Mouse (Mus musculus): ENCODE data around the gene Cercam. TPM values are rescaled to one million over a fixed set of nuclear protein-coding genes. Genes with fewer than 3 reads are reported as not detected.

The Cercam gene
- polyA plus RNA-seq, 1 experiment from 2014 or later: 28.5 TPM

DNA sequence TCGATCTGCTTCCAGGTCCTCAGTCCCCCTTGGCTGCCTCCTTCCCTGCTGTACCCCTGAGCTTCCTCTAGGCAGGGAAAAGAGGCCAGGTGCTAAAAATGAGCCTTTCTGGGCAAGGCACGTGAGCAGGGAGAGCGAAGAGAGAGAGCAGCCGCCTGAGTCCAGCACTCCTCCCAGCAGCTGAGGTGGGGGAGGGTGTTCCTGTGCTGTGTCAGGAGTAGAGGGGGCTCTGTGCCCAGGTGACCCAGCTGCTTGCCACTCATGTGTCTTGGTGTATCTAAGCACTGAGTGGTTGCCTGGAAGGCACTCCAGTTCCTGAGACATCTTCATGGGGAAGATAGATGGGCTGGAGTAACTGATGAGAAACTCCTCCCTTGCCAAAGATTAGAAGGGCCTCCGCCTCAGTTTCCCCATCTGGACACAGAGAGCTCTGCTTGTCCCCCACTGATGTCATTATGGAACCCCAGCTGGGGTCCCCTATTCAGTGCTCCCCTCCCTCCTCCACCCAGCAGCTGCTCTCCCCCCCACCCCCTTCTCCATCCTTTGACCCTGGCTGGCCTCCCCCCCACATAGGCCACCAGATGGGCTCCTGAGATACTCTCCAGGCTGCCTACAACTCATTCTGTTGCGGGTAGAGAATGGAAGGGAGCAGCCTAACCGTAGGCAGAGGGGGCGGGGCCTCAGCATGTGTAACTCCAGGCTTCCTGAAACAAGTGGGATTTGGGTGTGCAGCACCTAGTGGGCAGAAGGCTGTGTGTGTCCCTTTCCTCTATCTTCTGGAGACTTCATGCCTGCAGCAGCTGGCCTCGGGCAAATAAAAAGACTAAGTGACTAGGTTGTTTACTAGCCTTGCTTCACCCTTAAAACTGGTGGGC, 25.5 kb upstream of the Cercam start:
- peak; percentile 52 for ATAC-seq (ENCODE audit: low FRiP score)
- H3K4me2 ChIP-seq (replicated peaks): peak overlapping the region; percentile 68

DNA sequence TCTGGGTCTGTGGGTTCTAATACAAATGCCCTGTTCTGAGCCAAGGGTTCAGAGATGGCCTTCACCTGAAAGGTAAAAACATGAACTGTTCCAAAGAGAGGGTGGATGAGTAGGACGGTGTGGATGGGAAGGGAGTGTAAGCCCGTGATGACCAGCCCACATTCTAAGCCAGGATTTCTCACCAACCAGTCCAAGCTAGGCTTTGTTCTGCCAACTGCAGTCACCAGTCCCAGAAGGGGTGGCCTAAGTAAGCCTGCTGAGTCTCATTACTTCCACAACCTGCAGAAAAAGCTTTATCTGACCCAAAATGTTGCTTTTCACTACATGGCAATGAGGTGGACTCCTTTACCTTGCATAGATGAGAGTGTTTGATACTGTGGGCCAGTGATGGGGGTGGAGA, 24.8 kb upstream of the Cercam start:
- H3K27ac ChIP-seq: peak overlapping the region; percentile 98
- WGBS: 41% methylated on average over 2 of the region's 2 CpGs
- H3K4me2 ChIP-seq (replicated peaks): peak overlapping the region; percentile 68
- H3K4me1 ChIP-seq: peaks cover 87% of the 10 kb centered on the region
- H3K27me3 ChIP-seq: peaks cover 36% of the 10 kb centered on the region
- ATAC-seq (ENCODE audit: low FRiP score): no peak
- H3K4me3 ChIP-seq: peak overlapping the region; percentile 57
- H3K36me3 ChIP-seq: peaks cover 15% of the 10 kb centered on the region
- peak overlapping the region; percentile 90 for H3K9ac ChIP-seq
- no peaks in the 10 kb centered on the region for H3K9me3 ChIP-seq (replicated peaks)

More for the DNA sequence above, 25.5 kb upstream of the Cercam start:
- peaks cover 36% of the 10 kb centered on the region for H3K27me3 ChIP-seq
- 29% methylated on average over 9 of the region's 9 CpGs for WGBS
- peak overlapping the region; percentile 90 for H3K9ac ChIP-seq
- peak overlapping the region; percentile 57; the same call in 1 of the 2 replicates for H3K4me3 ChIP-seq
- H3K36me3 ChIP-seq: peaks cover 15% of the 10 kb centered on the region
- H3K4me1 ChIP-seq: peaks cover 87% of the 10 kb centered on the region
- no peaks in the 10 kb centered on the region for H3K9me3 ChIP-seq (replicated peaks)
- H3K27ac ChIP-seq: peak overlapping the region; percentile 98

DNA sequence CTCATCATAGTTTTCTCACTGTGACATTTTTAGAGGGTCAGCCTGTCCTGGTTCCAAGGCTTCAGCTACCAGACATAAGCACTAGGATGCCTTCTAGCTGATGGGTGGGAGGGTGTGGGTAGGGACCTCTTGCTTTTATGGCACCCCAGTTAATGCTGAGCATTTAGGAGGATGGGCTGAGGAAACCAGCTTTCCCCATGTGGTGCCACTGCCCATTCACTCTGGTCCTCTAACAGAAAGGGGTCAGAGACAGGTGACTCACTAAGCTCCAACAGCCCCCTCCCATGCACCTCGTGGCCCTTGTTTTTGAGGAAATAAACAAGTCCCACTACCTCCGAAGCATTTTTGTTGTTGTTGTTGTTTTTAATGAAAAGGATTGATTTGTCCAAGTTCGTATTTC, 24.3 kb upstream of the Cercam start:
- peak overlapping the region; percentile 90 for H3K9ac ChIP-seq
- peaks cover 15% of the 10 kb centered on the region for H3K36me3 ChIP-seq
- peaks cover 87% of the 10 kb centered on the region for H3K4me1 ChIP-seq
- no peak for ATAC-seq (ENCODE audit: low FRiP score)
- H3K4me2 ChIP-seq (replicated peaks): peak overlapping the region; percentile 68
- WGBS: 7% methylated on average over 3 of the region's 3 CpGs
- H3K27ac ChIP-seq: peak overlapping the region; percentile 98
- no peaks in the 10 kb centered on the region for H3K9me3 ChIP-seq (replicated peaks)
- peaks cover 36% of the 10 kb centered on the region for H3K27me3 ChIP-seq
- H3K4me3 ChIP-seq: peak overlapping the region; percentile 57

DNA sequence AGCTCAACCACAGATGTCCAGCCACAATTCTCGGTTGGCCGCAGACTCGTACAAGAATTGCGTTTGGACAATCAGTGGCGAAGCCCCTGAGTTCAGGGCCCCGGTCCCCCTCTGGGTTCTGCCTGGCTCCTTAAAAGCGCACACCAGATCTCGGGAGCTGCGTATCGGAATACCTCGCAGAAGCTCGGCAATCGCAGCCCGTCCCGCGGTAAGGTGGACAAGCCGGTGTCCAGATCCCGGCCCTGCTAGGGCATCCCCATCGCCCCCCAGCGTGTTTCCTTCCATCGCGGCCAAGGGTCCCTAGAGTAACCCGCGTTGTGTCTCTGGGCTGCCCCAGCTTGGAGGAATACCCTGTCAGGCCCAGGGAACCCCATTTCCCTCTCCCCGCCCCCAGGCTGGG, 23.3 kb upstream of the Cercam start:
- Histone ChIP-seq H3K36me3 (peaks cover 15% of the 10 kb centered on the region), H3K27me3 (peaks cover 36% of the 10 kb centered on the region), H3K9ac (peak overlapping the region; percentile 90), H3K27ac (peak overlapping the region; percentile 98), H3K4me1 (peaks cover 87% of the 10 kb centered on the region), H3K4me2 (replicated peaks) (peak overlapping the region; percentile 68), H3K9me3 (replicated peaks) (no peaks in the 10 kb centered on the region), H3K4me3 (peak overlapping the region; percentile 57)
- peak; percentile 1; the same call in 1 of the 2 replicates for ATAC-seq (ENCODE audit: low FRiP score)
- WGBS: under 1% methylated on average over 25 of the region's 25 CpGs

DNA sequence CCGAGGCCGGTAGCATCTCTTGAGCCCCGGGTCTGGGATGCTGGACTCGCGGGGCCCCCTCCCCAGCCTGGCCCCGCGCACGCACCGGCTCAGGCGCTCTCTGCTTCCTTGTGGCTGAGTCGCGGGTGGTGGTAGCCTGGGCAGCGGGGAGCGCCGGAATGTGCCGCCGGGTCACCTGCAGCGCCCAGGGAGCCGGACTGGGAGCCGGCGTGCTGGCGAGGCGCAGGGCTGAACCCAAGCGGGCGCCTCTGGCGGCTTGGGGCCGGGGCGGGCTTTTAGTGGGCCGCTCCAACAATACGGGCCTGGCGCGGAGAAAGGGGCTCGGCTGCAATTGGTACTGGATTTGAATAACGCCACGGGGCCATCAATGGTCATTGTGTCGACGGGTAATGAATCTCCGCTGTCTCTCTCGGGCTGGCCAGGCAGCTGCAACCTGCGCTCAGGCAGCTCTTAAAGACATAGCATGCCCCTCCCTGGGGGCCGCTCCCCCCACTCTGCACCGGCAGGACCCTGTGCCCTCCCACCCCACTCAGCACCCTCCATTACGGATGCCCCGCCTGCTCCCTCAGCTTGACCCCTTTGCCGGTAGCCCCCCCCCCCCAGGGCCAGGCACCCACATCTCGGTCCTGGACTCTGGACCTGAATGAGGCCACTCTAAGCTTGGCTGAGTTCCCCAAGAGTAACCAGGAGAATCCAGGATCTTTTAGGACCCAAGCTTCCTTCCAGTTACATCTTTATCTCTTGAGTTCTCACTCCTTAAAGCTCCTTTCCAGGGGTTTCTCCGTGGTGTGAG, 22.7 kb upstream of the Cercam start:
- Histone ChIP-seq H3K27ac (peak overlapping the region; percentile 98), H3K4me1 (peaks cover 82% of the 10 kb centered on the region), H3K9me3 (replicated peaks) (no peaks in the 10 kb centered on the region), H3K4me3 (peak overlapping the region; percentile 57), H3K36me3 (peaks cover 15% of the 10 kb centered on the region), H3K9ac (peak overlapping the region; percentile 90), H3K4me2 (replicated peaks) (peak overlapping the region; percentile 68), H3K27me3 (peaks cover 36% of the 10 kb centered on the region)
- WGBS: 2% methylated on average over 47 of the region's 47 CpGs
- peak; percentile 61 for ATAC-seq (ENCODE audit: low FRiP score)

DNA sequence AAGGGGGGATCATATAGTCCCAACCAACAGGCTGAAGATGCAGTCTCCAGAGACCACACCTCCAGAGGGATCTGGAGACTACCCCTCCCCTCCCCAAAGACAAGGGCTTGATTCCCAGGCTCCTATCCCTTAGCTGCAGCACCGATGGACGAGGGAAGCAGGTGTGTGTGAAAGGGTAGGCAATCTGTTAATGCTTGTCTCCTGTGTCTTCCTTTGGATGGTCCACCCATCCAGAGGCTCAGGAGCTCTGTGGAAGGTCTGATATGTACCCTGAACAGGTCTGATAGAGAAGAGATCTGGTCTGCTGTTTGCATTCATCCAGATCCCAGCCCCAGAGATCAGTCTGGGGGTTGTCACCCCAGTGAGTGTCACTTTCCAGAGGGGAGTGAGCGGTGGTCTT, 22.1 kb upstream of the Cercam start:
- WGBS: 21% methylated on average over 3 of the region's 3 CpGs
- peak overlapping the region; percentile 57 for H3K4me3 ChIP-seq
- H3K9ac ChIP-seq: peak overlapping the region; percentile 90
- peak overlapping the region; percentile 68 for H3K4me2 ChIP-seq (replicated peaks)
- peaks cover 14% of the 10 kb centered on the region for H3K36me3 ChIP-seq
- peaks cover 81% of the 10 kb centered on the region for H3K4me1 ChIP-seq
- no peaks in the 10 kb centered on the region for H3K9me3 ChIP-seq (replicated peaks)
- peak overlapping the region; percentile 98 for H3K27ac ChIP-seq
- ATAC-seq (ENCODE audit: low FRiP score): no peak
- H3K27me3 ChIP-seq: peaks cover 36% of the 10 kb centered on the region

DNA sequence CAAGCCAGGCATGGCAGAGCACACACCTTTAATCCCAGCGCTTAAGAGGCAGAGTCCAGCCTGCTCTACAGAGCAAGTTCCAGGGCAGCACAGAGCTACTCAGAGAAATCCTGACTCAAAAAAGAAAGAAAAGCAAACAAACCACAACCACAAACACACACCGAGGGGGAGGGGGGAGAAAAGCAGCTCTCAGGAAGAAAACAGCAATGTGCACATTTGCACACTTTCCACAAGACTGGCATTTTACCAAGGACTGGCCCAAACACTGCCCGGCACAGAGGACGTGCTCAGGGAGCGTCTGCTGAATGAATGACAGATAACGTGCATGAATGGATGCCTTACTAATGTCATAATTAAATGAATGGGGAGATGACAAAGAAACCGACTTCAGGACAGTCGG, 19.9 kb upstream of the Cercam start:
- Histone ChIP-seq H3K27ac (peak overlapping the region; percentile 73), H3K9me3 (replicated peaks) (no peaks in the 10 kb centered on the region), H3K4me2 (replicated peaks) (0 out of 2 replicates have a peak overlapping the region, but pooled peaks have one; percentile 8), H3K9ac (no peak overlapping the region), H3K27me3 (peaks cover 28% of the 10 kb centered on the region), H3K4me1 (peaks cover 76% of the 10 kb centered on the region), H3K36me3 (no peaks in the 10 kb centered on the region), H3K4me3 (no peak overlapping the region)
- 39% methylated on average over 8 of the region's 8 CpGs for WGBS
- ATAC-seq (ENCODE audit: low FRiP score): no peak

DNA sequence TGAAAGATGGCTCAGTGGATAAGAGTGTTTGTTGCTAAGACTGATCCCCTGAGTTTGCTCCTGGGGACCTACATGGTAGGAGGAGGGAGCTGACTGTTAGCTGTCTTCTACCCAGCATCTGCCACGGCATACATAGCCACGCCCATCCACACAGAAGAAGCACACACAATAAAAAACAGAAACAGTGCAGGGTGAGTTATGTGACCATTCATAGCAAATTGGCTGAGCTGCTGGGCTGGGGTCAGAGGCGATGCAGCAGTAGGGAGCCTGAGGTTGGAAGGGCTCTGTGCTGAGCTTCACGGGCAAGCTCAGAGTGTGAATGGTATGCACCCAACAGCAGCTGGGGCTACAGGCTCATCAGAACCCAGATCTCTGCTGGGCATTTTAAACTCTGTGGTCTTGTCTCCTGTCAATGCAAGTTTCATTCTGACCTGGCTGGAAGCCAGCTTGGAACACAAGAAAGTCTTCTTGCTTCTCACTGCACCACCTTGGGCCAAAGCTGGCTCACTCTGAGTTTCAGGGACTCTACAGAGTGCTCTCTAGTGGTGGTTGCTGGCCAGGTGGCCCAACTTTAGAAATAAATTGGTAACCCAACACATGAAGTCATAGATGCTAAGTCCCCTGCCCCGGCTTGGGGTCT, 19.0 kb upstream of the Cercam start:
- H3K36me3 ChIP-seq: no peaks in the 10 kb centered on the region
- H3K9me3 ChIP-seq (replicated peaks): no peaks in the 10 kb centered on the region
- H3K27me3 ChIP-seq: peaks cover 21% of the 10 kb centered on the region
- ATAC-seq (ENCODE audit: low FRiP score): no peak
- peaks cover 71% of the 10 kb centered on the region for H3K4me1 ChIP-seq
- WGBS: 32% methylated on average over 5 of the region's 5 CpGs
- no peak overlapping the region for H3K4me3 ChIP-seq
- H3K27ac ChIP-seq: peak overlapping the region; percentile 73
- H3K9ac ChIP-seq: no peak overlapping the region
- H3K4me2 ChIP-seq (replicated peaks): no peak overlapping the region

DNA sequence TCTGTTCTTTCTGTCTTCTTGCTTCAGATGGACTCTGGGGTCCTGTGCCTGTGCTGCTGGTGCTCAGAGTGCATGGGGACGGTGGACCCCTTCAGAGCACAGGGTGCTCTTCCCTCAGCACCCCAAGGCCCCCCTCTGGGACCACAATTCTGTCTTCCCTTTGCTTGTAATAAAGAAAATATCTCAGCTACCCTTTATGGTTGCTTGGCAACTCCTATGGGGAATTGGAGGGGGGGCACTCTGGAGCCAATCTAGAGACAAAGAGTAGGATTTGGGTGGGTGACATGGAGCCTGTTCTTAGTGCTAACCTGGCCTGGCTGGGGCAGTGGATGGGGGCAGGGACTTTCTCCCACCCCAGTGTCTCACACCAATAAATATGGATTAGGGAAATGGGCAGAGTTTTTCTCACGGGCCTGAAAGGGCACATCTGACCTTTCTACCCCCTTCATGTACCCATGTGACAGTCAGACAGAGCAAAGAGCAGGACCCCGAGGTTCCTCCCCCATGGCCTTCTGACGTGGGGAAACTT, 15.9 kb upstream of the Cercam start:
- no peaks in the 10 kb centered on the region for H3K27me3 ChIP-seq
- peak overlapping the region; percentile 83 for H3K27ac ChIP-seq
- H3K36me3 ChIP-seq: no peaks in the 10 kb centered on the region
- WGBS: 17% methylated on average over 4 of the region's 4 CpGs
- peaks cover 78% of the 10 kb centered on the region for H3K4me1 ChIP-seq
- H3K4me3 ChIP-seq: no peak overlapping the region
- no peak overlapping the region for H3K4me2 ChIP-seq (replicated peaks)
- no peaks in the 10 kb centered on the region for H3K9me3 ChIP-seq (replicated peaks)
- ATAC-seq (ENCODE audit: low FRiP score): no peak
- H3K9ac ChIP-seq: no peak overlapping the region

DNA sequence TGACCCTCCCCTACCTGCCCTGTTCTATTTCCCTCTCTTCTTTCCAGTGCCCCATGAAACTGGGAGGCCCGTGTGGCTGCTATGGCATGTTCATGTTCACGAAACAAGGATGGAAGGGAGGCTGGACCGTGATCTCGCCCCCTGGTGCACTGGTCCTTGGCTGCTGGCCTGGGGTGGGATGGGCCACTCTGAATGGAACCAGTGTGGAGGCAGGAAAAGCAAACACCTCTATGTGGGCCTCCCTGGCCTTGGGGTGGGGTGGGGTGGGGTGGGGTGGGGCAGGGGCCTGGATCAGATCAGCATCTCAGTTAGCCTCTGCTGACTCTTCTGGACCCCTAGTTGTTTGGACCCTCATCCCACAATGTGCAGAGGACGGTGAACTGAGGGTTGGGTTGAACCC, 15.2 kb upstream of the Cercam start:
- ATAC-seq (ENCODE audit: low FRiP score): no peak
- Histone ChIP-seq H3K4me1 (peaks cover 78% of the 10 kb centered on the region), H3K9ac (no peak overlapping the region), H3K27ac (peak overlapping the region; percentile 83), H3K4me3 (no peak overlapping the region), H3K4me2 (replicated peaks) (no peak overlapping the region), H3K36me3 (no peaks in the 10 kb centered on the region), H3K27me3 (no peaks in the 10 kb centered on the region), H3K9me3 (replicated peaks) (no peaks in the 10 kb centered on the region)
- 44% methylated on average over 5 of the region's 5 CpGs for WGBS

DNA sequence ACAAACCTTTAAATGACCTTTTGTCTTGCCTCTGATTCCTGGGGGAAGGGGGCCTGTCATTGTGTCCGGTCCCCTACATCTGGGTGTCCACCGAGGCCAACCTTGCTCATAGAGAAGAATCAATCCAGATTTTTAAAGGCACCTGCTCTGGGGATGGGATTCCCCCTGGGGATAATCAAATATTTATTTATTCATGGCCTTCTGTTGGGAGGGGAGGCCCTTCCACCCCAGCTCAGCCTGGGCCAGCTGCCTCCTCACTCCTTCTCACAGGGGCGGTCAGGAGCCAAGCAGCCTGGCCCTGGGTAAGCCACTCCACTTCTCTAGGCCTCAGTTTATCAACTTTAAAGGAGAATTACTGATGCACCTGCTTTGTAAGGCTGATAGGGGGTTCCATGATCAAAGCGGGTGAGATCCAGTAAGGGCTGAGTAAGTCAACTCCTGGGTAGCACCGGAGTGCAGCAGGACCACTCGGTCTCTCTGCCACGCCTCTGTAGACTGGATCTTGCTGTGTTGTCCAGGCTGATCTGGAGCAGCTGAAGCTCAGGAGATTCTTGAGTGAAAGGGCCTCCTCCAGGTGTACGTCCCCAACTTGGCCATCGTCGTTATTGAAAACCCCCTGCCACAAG, 13.3 kb upstream of the Cercam start:
- H3K27ac ChIP-seq: peak overlapping the region; percentile 88
- 0 out of 2 replicates have a peak overlapping the region, but pooled peaks have one; percentile 4 for H3K9ac ChIP-seq
- peaks cover 65% of the 10 kb centered on the region for H3K4me1 ChIP-seq
- peak; percentile 46; the same call in 1 of the 2 replicates for ATAC-seq (ENCODE audit: low FRiP score)
- WGBS: 37% methylated on average over 10 of the region's 10 CpGs
- no peaks in the 10 kb centered on the region for H3K9me3 ChIP-seq (replicated peaks)
- no peaks in the 10 kb centered on the region for H3K27me3 ChIP-seq
- H3K4me2 ChIP-seq (replicated peaks): 0 out of 2 replicates have a peak overlapping the region, but pooled peaks have one; percentile 3
- H3K36me3 ChIP-seq: no peaks in the 10 kb centered on the region
- H3K4me3 ChIP-seq: no peak overlapping the region
